Mouse (Mus musculus): ENCODE data around the gene Pld1. TPM values are rescaled to one million over a fixed set of nuclear protein-coding genes. Genes with fewer than 3 reads are reported as not detected.

Gene Pld1
- polyA plus RNA-seq, 1 experiment from 2014 or later, result 2.0 TPM

DNA sequence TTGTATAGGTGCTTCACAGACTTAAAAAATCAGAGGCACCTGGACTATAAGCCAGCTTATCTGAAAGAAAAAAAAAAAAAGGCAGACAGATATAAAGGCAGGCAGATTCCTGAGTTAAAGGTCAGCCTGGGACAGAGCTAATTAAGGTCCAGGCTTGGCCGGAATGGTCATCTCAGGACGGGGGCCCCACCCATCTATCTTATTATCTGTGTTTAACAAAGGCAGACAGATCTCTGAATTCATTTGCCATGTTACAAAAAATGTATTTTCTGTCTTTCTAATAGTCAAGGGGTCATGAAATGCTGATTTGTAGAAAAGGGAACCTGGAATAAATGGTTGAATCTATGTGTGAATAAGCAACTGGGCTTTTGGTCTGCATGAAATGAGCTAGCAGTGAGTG, 30.2 kb upstream of the Pld1 start:
- no peaks in the 10 kb centered on the region for H3K36me3 ChIP-seq (ENCODE audit: control insufficient read depth, insufficient read depth, low read length)

DNA sequence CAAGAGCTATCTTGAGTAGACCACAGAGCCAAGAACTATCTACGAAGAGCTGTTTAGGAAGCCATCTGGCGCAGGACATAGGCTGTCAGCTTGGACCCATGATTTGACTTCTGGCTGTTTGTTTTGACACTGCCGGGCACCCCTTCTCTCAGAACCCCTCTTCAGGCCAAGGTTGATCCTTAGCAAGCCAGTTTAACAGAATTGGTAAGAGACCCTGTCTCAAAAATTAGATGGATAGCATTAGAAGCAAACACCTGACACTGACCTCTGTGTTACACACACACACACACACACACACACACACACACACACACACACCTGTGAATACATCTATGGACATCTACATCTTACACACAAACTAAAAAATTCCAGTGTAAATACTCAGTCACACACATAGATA, 29.5 kb upstream of the Pld1 start:
- WGBS, result 94% methylated on average over 3 of the region's 3 CpGs
- Histone ChIP-seq H3K9me3 (replicated peaks; ENCODE audit: control insufficient read depth, low read length) (no peaks in the 10 kb centered on the region; the same call in 1 of the 2 replicates), H3K36me3 (ENCODE audit: control insufficient read depth, insufficient read depth, low read length) (no peaks in the 10 kb centered on the region), H3K4me1 (ENCODE audit: control insufficient read depth, insufficient read depth, low read length) (no peaks in the 10 kb centered on the region), H3K4me2 (ENCODE audit: low read length) (no peak overlapping the region), H3K9ac (ENCODE audit: low read length) (no peak overlapping the region), H3K27ac (ENCODE audit: low read depth, low read length) (no peak overlapping the region), H3K4me3 (ENCODE audit: low read depth, low read length) (no peak overlapping the region), H3K27me3 (replicated peaks; ENCODE audit: control insufficient read depth, insufficient read depth, low read length) (no peaks in the 10 kb centered on the region)
- DNase-seq (ENCODE audit: low spot score) (no peak), ATAC-seq (no peak)

More for the DNA sequence above, 30.2 kb upstream of the Pld1 start:
- no peaks in the 10 kb centered on the region; the same call in 1 of the 2 replicates for H3K9me3 ChIP-seq (replicated peaks; ENCODE audit: control insufficient read depth, low read length)
- ATAC-seq, result no peak
- no peak for DNase-seq (ENCODE audit: low spot score)
- 81% methylated on average over 2 of the region's 2 CpGs for WGBS
- no peaks in the 10 kb centered on the region for H3K4me1 ChIP-seq (ENCODE audit: control insufficient read depth, insufficient read depth, low read length)
- H3K4me2 ChIP-seq (ENCODE audit: low read length), result no peak overlapping the region
- no peak overlapping the region for H3K9ac ChIP-seq (ENCODE audit: low read length)
- H3K27ac ChIP-seq (ENCODE audit: low read depth, low read length), result no peak overlapping the region
- no peaks in the 10 kb centered on the region for H3K27me3 ChIP-seq (replicated peaks; ENCODE audit: control insufficient read depth, insufficient read depth, low read length)
- H3K4me3 ChIP-seq (ENCODE audit: low read depth, low read length), result no peak overlapping the region

DNA sequence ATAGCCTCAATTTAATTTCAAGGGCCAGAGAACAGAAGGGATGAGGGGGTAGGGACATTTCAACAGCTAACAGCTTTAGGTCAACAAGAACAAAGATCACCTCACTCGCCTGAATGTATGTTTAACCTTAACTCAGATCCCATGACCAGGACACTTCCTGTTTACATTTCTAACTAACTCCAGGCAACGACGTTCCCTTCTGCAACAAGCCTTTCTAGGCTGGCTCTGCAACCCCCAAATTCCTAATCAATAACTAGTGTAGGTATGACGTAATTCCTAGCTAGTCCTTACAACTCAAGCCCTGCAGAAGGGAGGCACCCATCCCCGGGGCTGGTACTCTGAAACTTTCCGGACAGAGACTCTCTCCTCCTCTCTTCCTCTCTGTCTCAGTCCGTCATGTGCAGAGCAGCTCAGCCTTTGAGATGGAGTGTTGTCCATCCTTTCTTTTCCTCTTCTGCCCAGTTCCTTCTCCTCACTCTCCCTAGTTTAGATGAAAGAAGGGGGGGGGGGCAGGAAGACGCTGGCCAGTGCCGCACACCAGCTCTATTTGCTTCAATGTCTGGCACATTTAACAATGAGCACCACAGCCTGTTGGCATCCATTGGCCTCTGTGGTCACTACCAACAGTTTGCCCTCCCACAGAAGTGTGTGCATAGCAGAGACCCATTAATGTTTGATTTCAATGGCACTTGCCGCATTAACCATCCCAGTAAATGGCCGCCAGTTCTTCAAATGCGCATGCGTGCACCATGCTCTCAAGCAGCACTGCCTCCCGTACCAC, 19.6 kb upstream of the Pld1 start:
- no peaks in the 10 kb centered on the region for H3K4me1 ChIP-seq (ENCODE audit: control insufficient read depth, insufficient read depth, low read length)
- no peak overlapping the region for H3K27ac ChIP-seq (ENCODE audit: low read depth, low read length)
- H3K4me3 ChIP-seq (ENCODE audit: low read depth, low read length), result no peak overlapping the region
- no peaks in the 10 kb centered on the region for H3K27me3 ChIP-seq (replicated peaks; ENCODE audit: control insufficient read depth, insufficient read depth, low read length)
- H3K4me2 ChIP-seq (ENCODE audit: low read length), result no peak overlapping the region
- no peak overlapping the region for H3K9ac ChIP-seq (ENCODE audit: low read length)
- H3K9me3 ChIP-seq (replicated peaks; ENCODE audit: control insufficient read depth, low read length), result no peaks in the 10 kb centered on the region; the same call in 1 of the 2 replicates
- DNase-seq (ENCODE audit: low spot score) (no peak), ATAC-seq (no peak)
- H3K36me3 ChIP-seq (ENCODE audit: control insufficient read depth, insufficient read depth, low read length), result no peaks in the 10 kb centered on the region
- WGBS, result 94% methylated on average over 14 of the region's 14 CpGs

DNA sequence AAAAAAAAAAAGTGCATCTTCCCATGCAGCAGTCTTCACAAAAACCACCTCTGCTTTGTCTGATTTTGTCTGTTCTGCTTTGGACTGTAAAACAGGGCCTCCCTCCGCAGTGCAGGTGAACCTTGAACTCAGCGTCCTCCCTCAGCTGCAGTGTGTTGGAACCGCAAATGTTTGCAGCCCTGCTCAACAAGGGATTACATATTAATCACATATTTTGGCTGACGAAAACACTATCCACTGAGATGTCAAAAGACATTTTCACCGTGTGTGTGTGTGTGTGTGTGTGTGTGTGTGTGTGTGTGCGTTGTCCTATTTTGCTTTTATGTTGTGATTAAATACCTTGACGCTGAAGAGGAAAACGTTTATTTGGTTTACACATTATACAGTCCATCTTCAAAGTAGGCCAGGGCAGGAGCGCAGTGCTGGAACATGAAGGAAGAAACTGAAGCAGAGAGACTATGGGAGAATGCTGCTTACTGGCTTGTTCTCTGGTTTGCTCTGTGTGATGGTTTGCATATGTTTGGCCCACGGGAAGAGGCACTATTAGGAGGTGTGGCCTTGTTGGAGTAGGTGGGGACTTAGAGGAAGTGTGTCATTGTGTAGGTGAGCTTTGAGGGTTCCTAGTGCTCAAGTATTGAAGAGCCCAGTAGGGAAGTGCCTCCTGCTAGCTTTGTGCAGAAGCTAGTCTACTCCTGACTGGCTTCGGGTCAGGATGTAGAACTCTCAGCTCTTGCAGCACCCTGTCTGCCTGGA, 17.1 kb upstream of the Pld1 start:
- H3K36me3 ChIP-seq (ENCODE audit: control insufficient read depth, insufficient read depth, low read length), result no peaks in the 10 kb centered on the region
- no peak overlapping the region for H3K9ac ChIP-seq (ENCODE audit: low read length)
- no peaks in the 10 kb centered on the region for H3K4me1 ChIP-seq (ENCODE audit: control insufficient read depth, insufficient read depth, low read length)
- H3K4me2 ChIP-seq (ENCODE audit: low read length), result no peak overlapping the region
- no peak for DNase-seq (ENCODE audit: low spot score)
- H3K27me3 ChIP-seq (replicated peaks; ENCODE audit: control insufficient read depth, insufficient read depth, low read length), result no peaks in the 10 kb centered on the region
- no peak overlapping the region for H3K4me3 ChIP-seq (ENCODE audit: low read depth, low read length)
- WGBS, result 90% methylated on average over 11 of the region's 11 CpGs
- ATAC-seq, result no peak
- H3K27ac ChIP-seq (ENCODE audit: low read depth, low read length), result no peak overlapping the region
- H3K9me3 ChIP-seq (replicated peaks; ENCODE audit: control insufficient read depth, low read length), result no peaks in the 10 kb centered on the region; the same call in 1 of the 2 replicates

DNA sequence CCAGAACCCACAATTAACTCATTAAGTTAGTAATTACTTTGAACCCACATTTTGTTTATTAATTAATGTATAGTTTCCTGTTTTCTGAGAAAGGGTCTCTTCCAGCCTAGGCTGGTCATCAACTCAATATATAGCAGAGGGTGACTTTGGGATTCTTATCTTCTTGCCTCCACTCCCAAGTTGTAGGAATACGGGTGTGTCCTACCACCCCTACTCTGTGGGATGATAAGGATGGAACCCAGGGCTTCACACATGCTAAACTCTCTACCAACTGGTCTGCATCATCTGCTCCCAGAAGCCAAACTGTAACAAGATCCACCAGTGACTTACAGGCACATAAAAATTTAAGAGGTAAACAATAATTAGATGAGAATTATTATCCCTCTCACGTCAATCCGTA, 14.5 kb upstream of the Pld1 start:
- Histone ChIP-seq H3K9ac (ENCODE audit: low read length) (no peak overlapping the region), H3K27me3 (replicated peaks; ENCODE audit: control insufficient read depth, insufficient read depth, low read length) (no peaks in the 10 kb centered on the region), H3K27ac (ENCODE audit: low read depth, low read length) (no peak overlapping the region), H3K9me3 (replicated peaks; ENCODE audit: control insufficient read depth, low read length) (no peaks in the 10 kb centered on the region; the same call in 1 of the 2 replicates), H3K4me3 (ENCODE audit: low read depth, low read length) (no peak overlapping the region), H3K4me2 (ENCODE audit: low read length) (no peak overlapping the region), H3K4me1 (ENCODE audit: control insufficient read depth, insufficient read depth, low read length) (no peaks in the 10 kb centered on the region), H3K36me3 (ENCODE audit: control insufficient read depth, insufficient read depth, low read length) (no peaks in the 10 kb centered on the region)
- no peak for ATAC-seq
- no peak for DNase-seq (ENCODE audit: low spot score)
- 88% methylated on average over 3 of the region's 3 CpGs for WGBS

DNA sequence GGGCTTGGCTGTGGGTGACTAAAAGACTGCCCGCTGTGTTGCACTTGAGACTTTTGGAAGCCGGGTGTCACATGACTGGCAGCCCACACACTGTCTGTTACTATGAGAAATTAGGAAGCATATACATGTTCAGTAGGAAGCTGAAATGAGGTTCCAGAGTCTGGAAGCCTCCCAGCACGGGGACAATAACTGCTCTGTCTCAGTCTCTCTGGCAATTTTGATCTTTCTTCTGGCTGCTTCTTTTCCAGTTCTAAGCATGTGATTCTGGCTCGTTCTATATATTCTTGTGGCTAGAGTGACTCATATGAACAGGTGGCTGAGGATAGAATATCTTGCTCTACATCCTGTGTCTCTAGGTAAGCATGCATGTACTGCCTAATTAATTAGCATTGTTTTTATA, 9.3 kb upstream of the Pld1 start:
- H3K4me1 ChIP-seq (ENCODE audit: control insufficient read depth, insufficient read depth, low read length), result no peaks in the 10 kb centered on the region
- H3K27ac ChIP-seq (ENCODE audit: low read depth, low read length), result no peak overlapping the region
- no peaks in the 10 kb centered on the region for H3K27me3 ChIP-seq (replicated peaks; ENCODE audit: control insufficient read depth, insufficient read depth, low read length)
- DNase-seq (ENCODE audit: low spot score) (no peak), ATAC-seq (no peak)
- no peak overlapping the region for H3K4me2 ChIP-seq (ENCODE audit: low read length)
- no peak overlapping the region for H3K9ac ChIP-seq (ENCODE audit: low read length)
- no peaks in the 10 kb centered on the region for H3K9me3 ChIP-seq (replicated peaks; ENCODE audit: control insufficient read depth, low read length)
- no peak overlapping the region for H3K4me3 ChIP-seq (ENCODE audit: low read depth, low read length)
- H3K36me3 ChIP-seq (ENCODE audit: control insufficient read depth, insufficient read depth, low read length), result no peaks in the 10 kb centered on the region
- WGBS, result 87% methylated on average over 4 of the region's 4 CpGs

DNA sequence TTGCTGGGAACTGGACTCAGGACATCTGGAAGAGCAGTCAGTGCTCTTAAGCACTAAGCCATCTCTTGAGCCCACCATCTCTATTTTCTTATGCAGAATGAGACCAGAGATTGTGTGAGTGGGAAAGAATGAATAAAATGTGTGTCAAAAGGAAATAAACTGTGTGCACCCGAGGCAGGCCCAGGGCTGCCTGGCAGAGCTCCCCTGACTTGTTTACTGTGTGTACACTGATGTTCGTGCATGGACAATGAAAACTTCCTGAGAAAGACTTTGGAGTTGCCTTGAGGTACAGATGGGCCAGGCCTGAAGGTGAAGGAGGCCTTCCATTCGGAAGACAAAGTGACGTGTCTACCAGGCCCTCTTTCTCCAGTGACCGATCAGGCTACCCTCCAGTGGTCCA, 6.1 kb upstream of the Pld1 start:
- Histone ChIP-seq H3K4me2 (ENCODE audit: low read length) (no peak overlapping the region), H3K4me1 (ENCODE audit: control insufficient read depth, insufficient read depth, low read length) (no peaks in the 10 kb centered on the region), H3K4me3 (ENCODE audit: low read depth, low read length) (no peak overlapping the region), H3K36me3 (ENCODE audit: control insufficient read depth, insufficient read depth, low read length) (no peaks in the 10 kb centered on the region), H3K27ac (ENCODE audit: low read depth, low read length) (no peak overlapping the region), H3K9ac (ENCODE audit: low read length) (no peak overlapping the region), H3K9me3 (replicated peaks; ENCODE audit: control insufficient read depth, low read length) (no peaks in the 10 kb centered on the region), H3K27me3 (replicated peaks; ENCODE audit: control insufficient read depth, insufficient read depth, low read length) (no peaks in the 10 kb centered on the region)
- 92% methylated on average over 5 of the region's 5 CpGs for WGBS
- DNase-seq (ENCODE audit: low spot score) (no peak), ATAC-seq (no peak)

DNA sequence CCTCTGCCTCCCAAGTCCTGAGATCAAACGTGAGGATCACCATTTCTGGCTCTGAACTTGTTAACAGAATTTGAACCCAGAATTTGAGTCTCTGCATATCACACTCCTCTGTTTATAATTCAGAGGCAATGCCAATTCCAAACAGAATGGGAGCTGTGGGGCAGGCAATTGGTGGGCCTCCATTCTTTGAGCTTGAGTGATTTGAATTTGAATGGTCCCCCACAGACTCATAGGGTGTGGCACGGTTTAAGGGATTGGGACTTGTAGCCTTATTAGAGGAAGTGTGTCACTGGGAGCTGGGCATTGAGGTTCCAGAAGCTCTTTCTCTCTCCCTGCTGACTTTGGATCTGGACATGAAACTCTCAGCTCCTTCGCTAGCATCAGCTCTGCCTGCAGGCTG, 2.9 kb upstream of the Pld1 start:
- no peaks in the 10 kb centered on the region for H3K36me3 ChIP-seq (ENCODE audit: control insufficient read depth, insufficient read depth, low read length)
- WGBS, result 49% methylated on average over 3 of the region's 3 CpGs
- DNase-seq (ENCODE audit: low spot score) (no peak), ATAC-seq (no peak)
- peaks cover 5% of the 10 kb centered on the region; the same call in 1 of the 2 replicates for H3K27me3 ChIP-seq (replicated peaks; ENCODE audit: control insufficient read depth, insufficient read depth, low read length)
- no peaks in the 10 kb centered on the region for H3K9me3 ChIP-seq (replicated peaks; ENCODE audit: control insufficient read depth, low read length)
- no peak overlapping the region for H3K27ac ChIP-seq (ENCODE audit: low read depth, low read length)
- no peak overlapping the region for H3K9ac ChIP-seq (ENCODE audit: low read length)
- H3K4me1 ChIP-seq (ENCODE audit: control insufficient read depth, insufficient read depth, low read length), result peaks cover 6% of the 10 kb centered on the region
- no peak overlapping the region for H3K4me2 ChIP-seq (ENCODE audit: low read length)
- H3K4me3 ChIP-seq (ENCODE audit: low read depth, low read length), result no peak overlapping the region

DNA sequence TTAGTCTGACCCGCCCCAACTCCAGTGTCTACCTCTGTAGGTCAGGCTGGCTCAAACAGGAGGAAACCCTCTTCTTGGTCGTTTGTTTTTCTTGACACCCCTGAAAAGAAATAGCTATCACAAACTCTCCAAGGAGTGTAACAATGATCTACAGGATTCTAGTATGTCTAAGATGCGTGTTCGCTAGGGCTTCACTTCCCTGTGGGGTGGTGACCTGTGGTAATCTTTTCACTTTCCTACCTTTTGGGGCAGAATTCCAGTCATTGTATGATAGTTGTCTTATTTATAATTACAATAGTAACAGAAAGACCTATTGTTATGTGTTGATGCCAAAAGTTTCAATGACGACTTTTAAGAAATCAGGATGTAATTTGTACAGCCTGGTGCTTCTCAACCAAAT, 1.8 kb upstream of the Pld1 start:
- 79% methylated on average over 5 of the region's 5 CpGs for WGBS
- peaks cover 6% of the 10 kb centered on the region for H3K4me1 ChIP-seq (ENCODE audit: control insufficient read depth, insufficient read depth, low read length)
- H3K27me3 ChIP-seq (replicated peaks; ENCODE audit: control insufficient read depth, insufficient read depth, low read length), result peaks cover 5% of the 10 kb centered on the region; the same call in 1 of the 2 replicates
- no peak overlapping the region for H3K4me2 ChIP-seq (ENCODE audit: low read length)
- no peaks in the 10 kb centered on the region for H3K36me3 ChIP-seq (ENCODE audit: control insufficient read depth, insufficient read depth, low read length)
- H3K27ac ChIP-seq (ENCODE audit: low read depth, low read length), result no peak overlapping the region
- ATAC-seq (no peak), DNase-seq (ENCODE audit: low spot score) (no peak)
- no peak overlapping the region for H3K4me3 ChIP-seq (ENCODE audit: low read depth, low read length)
- H3K9ac ChIP-seq (ENCODE audit: low read length), result no peak overlapping the region
- no peaks in the 10 kb centered on the region for H3K9me3 ChIP-seq (replicated peaks; ENCODE audit: control insufficient read depth, low read length)
